Mouse (Mus musculus) liver, embryonic 14.5 days (tissue): ENCODE data around the gene Kif16b.

Experiments used
- CTCF ChIP-seq: IDR thresholded peaks from 2 replicates; pipeline ENCODE4 v1.5.1; 2016; ENCODE audit warnings: antibody characterized with exemption, low read depth, control low read depth
- EP300 ChIP-seq: IDR thresholded peaks from 2 replicates; pipeline ENCODE4 v1.6.1; 2016; ENCODE audit warnings: antibody characterized with exemption, low read depth

- TF ChIP-seq CTCF (no peak), EP300 (no peak)
Observed at GRCm38 (mm10) chr2:142769647-142770121, 131.6 kb downstream of the Kif16b start.
